Mouse (Mus musculus): ENCODE measurements around the gene Hoxb9.

GRCm38 (mm10) chr11:96264390-96265020, 6.8 kb upstream of the Hoxb9 start:
- no peak for TF ChIP-seq CTCF (conservative IDR thresholded peaks at IDR 0.05 in 1 of 2, IDR thresholded peaks at IDR 0.05 in 1 of 2; ENCODE audit: low read depth in 2 of 2, low read length in 2 of 2)
- no peak for TF ChIP-seq HCFC1 (IDR thresholded peaks at IDR 0.05; ENCODE audit: low read depth, low read length)
- TF ChIP-seq ETS1 (conservative IDR thresholded peaks at IDR 0.05; ENCODE audit: low read depth, low read length): no peak
- TF ChIP-seq EP300 (IDR thresholded peaks at IDR 0.05; ENCODE audit: low read length): no peak
- no peak for TF ChIP-seq KAT2A (IDR thresholded peaks at IDR 0.05; ENCODE audit: insufficient replicate concordance, low read length)
- TF ChIP-seq SMC3 (IDR thresholded peaks at IDR 0.05; ENCODE audit: low read depth, low read length): no peak
- no peak for TF ChIP-seq MYC (IDR thresholded peaks at IDR 0.05; ENCODE audit: low read depth, low read length)
- TF ChIP-seq UBTF (IDR thresholded peaks at IDR 0.05; ENCODE audit: low read depth, low read length): no peak
- TF ChIP-seq POLR2A (IDR thresholded peaks at IDR 0.05; ENCODE audit: low read depth, low read length): no peak
- TF ChIP-seq ZNF384 (IDR thresholded peaks at IDR 0.05; ENCODE audit: low read depth, low read length): no peak
- no peak for TF ChIP-seq USF1 (IDR thresholded peaks at IDR 0.05; ENCODE audit: low read depth, low read length)
- TF ChIP-seq CHD1 (IDR thresholded peaks at IDR 0.05; ENCODE audit: low read depth, low read length): no peak
